Comparison of ENCODE assay signal across 19 mouse cellular contexts in genomic region chr6:135149175-135149574, GRCm38 (mm10). TPM values are rescaled to one million over a fixed set of nuclear protein-coding genes. Genes with fewer than 3 reads are reported as not detected.
DNase-seq lines count a peak whose midpoint lies in the region; ATAC-seq and TF ChIP-seq lines count a peak whose summit lies in the region.
"Had no signal": no experiment of that assay in that cellular context is flagged by ENCODE, and none has a peak within 500 bp of the region (broad histone marks: within the 10 kb centered on the region; RNA-seq: fewer than 3 reads in every experiment).

No protein-coding gene starts in this region.

- peaks cover 14% of the 10 kb centered on the region for H3K36me3 ChIP-seq in heart, embryonic 12.5 days
- peaks cover 7% of the 10 kb centered on the region for H3K36me3 ChIP-seq in heart, embryonic 10.5 days
- H3K36me3 ChIP-seq in liver, embryonic 11.5 days (ENCODE audit: control insufficient read depth, insufficient read depth, low read length) = peaks cover 17% of the 10 kb centered on the region; the same call in 1 of the 2 replicates
- H3K36me3 ChIP-seq in liver, postnatal 0 days (replicated peaks; ENCODE audit: insufficient read depth, low read length) = peaks cover 71% of the 10 kb centered on the region
- no peaks in the 10 kb centered on the region for H3K36me3 ChIP-seq in midbrain, embryonic 15.5 days (replicated peaks)
- no peaks in the 10 kb centered on the region for H3K36me3 ChIP-seq in midbrain, embryonic 10.5 days
- H3K36me3 ChIP-seq: hindbrain, embryonic 13.5 days; neural tube, embryonic 13.5 days; stomach, embryonic 15.5 days had no signal

- 76% methylated on average over 4 of the region's 4 CpGs for WGBS in heart, embryonic 12.5 days
- 70% methylated on average over 4 of the region's 4 CpGs for WGBS in heart, embryonic 10.5 days
- WGBS in liver, embryonic 11.5 days = 70% methylated on average over 4 of the region's 4 CpGs
- 80% methylated on average over 4 of the region's 4 CpGs for WGBS in liver, postnatal 0 days (ENCODE audit: insufficient replicate concordance)
- WGBS in midbrain, embryonic 15.5 days = 77% methylated on average over 4 of the region's 4 CpGs
- 80% methylated on average over 4 of the region's 4 CpGs for WGBS in midbrain, embryonic 10.5 days

- 0 out of 2 replicates have a peak, but pooled peaks cover 6% of the 10 kb centered on the region for H3K27me3 ChIP-seq in heart, embryonic 12.5 days (replicated peaks)
- H3K27me3 ChIP-seq in heart, embryonic 10.5 days (ENCODE audit: insufficient read depth, poor library complexity, severe bottlenecking) = peaks cover 14% of the 10 kb centered on the region
- no peaks in the 10 kb centered on the region for H3K27me3 ChIP-seq in liver, embryonic 11.5 days (replicated peaks; ENCODE audit: control insufficient read depth, insufficient read depth, low read length)
- H3K27me3 ChIP-seq in liver, postnatal 0 days (ENCODE audit: insufficient read depth, low read length) = no peaks in the 10 kb centered on the region
- H3K27me3 ChIP-seq in midbrain, embryonic 15.5 days (replicated peaks) = no peaks in the 10 kb centered on the region
- H3K27me3 ChIP-seq in midbrain, embryonic 10.5 days (ENCODE audit: low read depth, poor library complexity, severe bottlenecking) = 0 out of 2 replicates have a peak, but pooled peaks cover 5% of the 10 kb centered on the region
- H3K27me3 ChIP-seq: neural tube, embryonic 13.5 days; stomach, embryonic 15.5 days had no signal

- no peak for DNase-seq in heart, embryonic 10.5 days (ENCODE audit: low spot score)
- DNase-seq in liver, embryonic 11.5 days (ENCODE audit: low spot score) = no peak
- DNase-seq in liver, postnatal 0 days = no peak
- DNase-seq in midbrain, embryonic 10.5 days (ENCODE audit: low spot score) = no peak
- no peak for DNase-seq in frontal cortex, postnatal 36 days (ENCODE audit: low spot score in 2 of 2)
- DNase-seq: gastrocnemius, adult 2 months; layer of hippocampus, postnatal 36 days had no signal

- no peak for TF ChIP-seq CTCF in liver, postnatal 0 days (IDR thresholded peaks at IDR 0.05; ENCODE audit: low read depth)

- no peak overlapping the region for H3K27ac ChIP-seq in heart, embryonic 12.5 days (ENCODE audit: poor library complexity, severe bottlenecking)
- H3K27ac ChIP-seq in heart, embryonic 10.5 days = no peak overlapping the region
- no peak overlapping the region for H3K27ac ChIP-seq in liver, embryonic 11.5 days (ENCODE audit: low read depth, low read length)
- H3K27ac ChIP-seq in liver, postnatal 0 days (ENCODE audit: low read depth) = no peak overlapping the region
- no peak overlapping the region for H3K27ac ChIP-seq in midbrain, embryonic 15.5 days
- no peak overlapping the region for H3K27ac ChIP-seq in midbrain, embryonic 10.5 days (replicated peaks)
- H3K27ac ChIP-seq: gastrocnemius, adult 2 months; heart, embryonic 13.5 days; hindbrain, embryonic 13.5 days; limb, embryonic 13.5 days; macrophage; neural tube, embryonic 13.5 days; stomach, embryonic 15.5 days had no signal

- H3K9me3 ChIP-seq in heart, embryonic 12.5 days (replicated peaks) = no peaks in the 10 kb centered on the region
- H3K9me3 ChIP-seq in heart, embryonic 10.5 days = no peaks in the 10 kb centered on the region
- no peaks in the 10 kb centered on the region for H3K9me3 ChIP-seq in liver, embryonic 11.5 days (ENCODE audit: control insufficient read depth, low read length)
- no peaks in the 10 kb centered on the region for H3K9me3 ChIP-seq in liver, postnatal 0 days (ENCODE audit: low read length)
- H3K9me3 ChIP-seq in midbrain, embryonic 15.5 days = no peaks in the 10 kb centered on the region
- no peaks in the 10 kb centered on the region for H3K9me3 ChIP-seq in midbrain, embryonic 10.5 days (replicated peaks)
- H3K9me3 ChIP-seq: heart, embryonic 13.5 days; hindbrain, embryonic 13.5 days; neural tube, embryonic 13.5 days; stomach, embryonic 15.5 days had no signal

- TF ChIP-seq EP300 in liver, postnatal 0 days (IDR thresholded peaks at IDR 0.05; ENCODE audit: low read depth) = no peak

- H3K4me3 ChIP-seq in heart, embryonic 12.5 days = no peak overlapping the region
- no peak overlapping the region for H3K4me3 ChIP-seq in heart, embryonic 10.5 days
- H3K4me3 ChIP-seq in liver, embryonic 11.5 days (ENCODE audit: low read depth, low read length) = no peak overlapping the region
- H3K4me3 ChIP-seq in liver, postnatal 0 days (ENCODE audit: low read depth, low read length) = no peak overlapping the region
- no peak overlapping the region for H3K4me3 ChIP-seq in midbrain, embryonic 15.5 days
- H3K4me3 ChIP-seq in midbrain, embryonic 10.5 days = no peak overlapping the region
- H3K4me3 ChIP-seq: gastrocnemius, adult 2 months; heart, embryonic 13.5 days; hindbrain, embryonic 13.5 days; limb, embryonic 13.5 days; myocyte; neural tube, embryonic 13.5 days; stomach, embryonic 15.5 days had no signal

- no peaks in the 10 kb centered on the region for H3K4me1 ChIP-seq in heart, embryonic 12.5 days (replicated peaks)
- no peaks in the 10 kb centered on the region; the same call in 1 of the 2 replicates for H3K4me1 ChIP-seq in heart, embryonic 10.5 days
- H3K4me1 ChIP-seq in liver, embryonic 11.5 days (replicated peaks; ENCODE audit: control insufficient read depth, insufficient read depth, low read length) = no peaks in the 10 kb centered on the region
- no peaks in the 10 kb centered on the region for H3K4me1 ChIP-seq in liver, postnatal 0 days (ENCODE audit: insufficient read depth)
- H3K4me1 ChIP-seq in midbrain, embryonic 15.5 days = no peaks in the 10 kb centered on the region
- H3K4me1 ChIP-seq in midbrain, embryonic 10.5 days = no peaks in the 10 kb centered on the region
- H3K4me1 ChIP-seq: heart, embryonic 13.5 days; hindbrain, embryonic 13.5 days; neural tube, embryonic 13.5 days; stomach, embryonic 15.5 days had no signal

- H3K9ac ChIP-seq in heart, embryonic 12.5 days = no peak overlapping the region
- H3K9ac ChIP-seq in liver, embryonic 11.5 days (ENCODE audit: low read depth, low read length) = no peak overlapping the region
- no peak overlapping the region for H3K9ac ChIP-seq in liver, postnatal 0 days (replicated peaks)
- no peak overlapping the region for H3K9ac ChIP-seq in midbrain, embryonic 15.5 days
- H3K9ac ChIP-seq: heart, embryonic 13.5 days; hindbrain, embryonic 13.5 days; limb, embryonic 13.5 days; neural tube, embryonic 13.5 days; stomach, embryonic 15.5 days had no signal

- ATAC-seq in heart, embryonic 12.5 days (ENCODE audit: insufficient number of reproducible peaks, low FRiP score) = peak; percentile 23; the same call in 1 of the 2 replicates
- ATAC-seq in liver, embryonic 11.5 days (replicated peaks; ENCODE audit: low FRiP score) = 0 out of 2 replicates have a peak, but pooled peaks have one; percentile 16
- ATAC-seq in liver, postnatal 0 days = no peak
- ATAC-seq in midbrain, embryonic 15.5 days (replicated peaks) = 0 out of 2 replicates have a peak, but pooled peaks have one; percentile 8

- no peak overlapping the region for H3K4me2 ChIP-seq in heart, embryonic 12.5 days
- H3K4me2 ChIP-seq in liver, embryonic 11.5 days = no peak overlapping the region
- H3K4me2 ChIP-seq in liver, postnatal 0 days (ENCODE audit: low read depth, low read length) = no peak overlapping the region
- no peak overlapping the region for H3K4me2 ChIP-seq in midbrain, embryonic 15.5 days
- H3K4me2 ChIP-seq: heart, embryonic 13.5 days; hindbrain, embryonic 13.5 days; limb, embryonic 13.5 days; neural tube, embryonic 13.5 days; stomach, embryonic 15.5 days had no signal

RNA-seq across cellular contexts. Expression of gene Gprc5d, which starts 31.1 kb away (rescaled TPM):
- polyA plus RNA-seq in heart, embryonic 12.5 days (2016; fragmentation: Nextera tagmentation; extraction: Ambion mirVana) = not detected in 2 replicates
- polyA plus RNA-seq in heart, embryonic 10.5 days (2016; fragmentation: Nextera tagmentation; extraction: Ambion mirVana) = not detected in 2 replicates
- 0.25 TPM in 1 of 2 replicates, not detected in the other for polyA plus RNA-seq in liver, embryonic 11.5 days (2014; fragmentation: Nextera tagmentation; extraction: Ambion mirVana)
- polyA plus RNA-seq in liver, postnatal 0 days (2015; fragmentation: Nextera tagmentation; extraction: Ambion mirVana) = 0.11 and 0.13 TPM in 2 replicates
- polyA plus RNA-seq in midbrain, embryonic 15.5 days (2015; fragmentation: Nextera tagmentation; extraction: Ambion mirVana) = not detected in 2 replicates
- polyA plus RNA-seq in midbrain, embryonic 10.5 days (2016; fragmentation: Nextera tagmentation; extraction: Ambion mirVana) = not detected in 2 replicates
- polyA plus RNA-seq: brain, embryonic 14.5 days; heart, embryonic 13.5 days; hindbrain, embryonic 13.5 days; intestine, embryonic 14.5 days; limb, embryonic 13.5 days; lung, embryonic 16.5 days; macrophage; neural tube, embryonic 13.5 days; stomach, embryonic 15.5 days had no signal

RNA-seq across cellular contexts. Expression of gene Fam234b, which starts 48.6 kb away (rescaled TPM):
- 9.0 and 10.7 TPM in 2 replicates for polyA plus RNA-seq in heart, embryonic 12.5 days (2016; fragmentation: Nextera tagmentation; extraction: Ambion mirVana)
- 9.8 and 11.6 TPM in 2 replicates for polyA plus RNA-seq in heart, embryonic 10.5 days (2016; fragmentation: Nextera tagmentation; extraction: Ambion mirVana)
- 34.2 and 37.9 TPM in 2 replicates for polyA plus RNA-seq in liver, embryonic 11.5 days (2014; fragmentation: Nextera tagmentation; extraction: Ambion mirVana)
- polyA plus RNA-seq in liver, postnatal 0 days (2015; fragmentation: Nextera tagmentation; extraction: Ambion mirVana) = 15.4 and 17.1 TPM in 2 replicates
- polyA plus RNA-seq in midbrain, embryonic 15.5 days (2015; fragmentation: Nextera tagmentation; extraction: Ambion mirVana) = 110 and 117 TPM in 2 replicates
- polyA plus RNA-seq in midbrain, embryonic 10.5 days (2016; fragmentation: Nextera tagmentation; extraction: Ambion mirVana) = 21.7 and 29.5 TPM in 2 replicates

RNA-seq across cellular contexts. Expression of gene Hebp1, which starts 48.6 kb away (rescaled TPM):
- 14.8 and 16.0 TPM in 2 replicates for polyA plus RNA-seq in heart, embryonic 12.5 days (2016; fragmentation: Nextera tagmentation; extraction: Ambion mirVana)
- 20.7 and 21.2 TPM in 2 replicates for polyA plus RNA-seq in heart, embryonic 10.5 days (2016; fragmentation: Nextera tagmentation; extraction: Ambion mirVana)
- polyA plus RNA-seq in liver, embryonic 11.5 days (2014; fragmentation: Nextera tagmentation; extraction: Ambion mirVana) = 56.8 and 59.1 TPM in 2 replicates
- 94.2 and 108 TPM in 2 replicates for polyA plus RNA-seq in liver, postnatal 0 days (2015; fragmentation: Nextera tagmentation; extraction: Ambion mirVana)
- polyA plus RNA-seq in midbrain, embryonic 15.5 days (2015; fragmentation: Nextera tagmentation; extraction: Ambion mirVana) = 4.7 and 6.1 TPM in 2 replicates
- polyA plus RNA-seq in midbrain, embryonic 10.5 days (2016; fragmentation: Nextera tagmentation; extraction: Ambion mirVana) = 4.8 and 5.2 TPM in 2 replicates
